Mouse (Mus musculus) spleen, adult 2 months (tissue): ENCODE measurements at regions not wholly inside any gene's neighbourhood (a gene's known extent, or its start where the extent isn't known, plus 50 kb on each side); places are given as distances from the start of the nearest gene placed in this dataset.

Source experiments
- CTCF ChIP-seq: fragments of 200-500 bp; IDR thresholded peaks from 2 replicates; pipeline ENCODE4 v1.5.1; 2011; ENCODE audit warnings: mild to moderate bottlenecking, inconsistent platforms; ENCODE audit not compliant: insufficient read depth, insufficient read length, insufficient replicate concordance; ENCODE audit errors: extremely low read depth
- POLR2A ChIP-seq: fragments of 200-500 bp; IDR thresholded peaks from 2 replicates; pipeline ENCODE4 v1.6.1; 2011; ENCODE audit warnings: low read depth, low read length, inconsistent platforms

GRCm38 (mm10) chr6:84467319-84467718 is 126.4 kb downstream of the Cyp26b1 start:
- TF ChIP-seq POLR2A, result no peak
- TF ChIP-seq CTCF, result no peak
